Mouse (Mus musculus): ENCODE results near the gene Vsig8. TPM values are rescaled to one million over a fixed set of nuclear protein-coding genes. Genes with fewer than 3 reads are reported as not detected.
A peak's percentile ranks its signal among the peaks of the same experiment; 100 is the strongest.

Gene Vsig8
- polyA plus RNA-seq, 2 experiments = 0.40 to 0.49 TPM

DNA sequence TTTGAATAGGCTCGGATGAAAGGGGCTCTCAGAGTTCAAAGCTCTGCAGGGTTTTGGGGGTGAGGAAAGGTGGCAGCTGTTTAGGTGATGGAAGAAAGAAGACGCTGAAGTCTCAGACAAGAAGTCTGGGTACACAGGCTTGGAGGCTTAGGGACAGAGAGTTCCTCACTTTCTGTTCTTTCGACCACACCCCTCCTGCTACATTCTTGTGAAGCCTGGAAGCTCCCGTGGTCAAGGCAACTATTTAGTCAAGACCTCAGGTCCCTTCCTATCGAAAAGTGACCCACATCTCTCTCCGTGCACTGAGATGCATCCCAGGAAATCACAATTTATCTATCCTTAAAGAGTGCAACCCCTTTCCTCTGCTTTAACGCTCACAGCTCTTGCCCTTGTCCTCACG is 6.0 kb upstream of the Vsig8 start:
- no peaks in the 10 kb centered on the region for H3K27me3 ChIP-seq (ENCODE audit: control insufficient read depth, insufficient read depth, low read length)
- peak overlapping the region; percentile 46 for H3K4me2 ChIP-seq (replicated peaks; ENCODE audit: low read depth, low read length, severe bottlenecking)
- ATAC-seq (ENCODE audit: low FRiP score, low read depth) (no peak), DNase-seq (ENCODE audit: low spot score) (no peak)
- H3K27ac ChIP-seq (replicated peaks; ENCODE audit: low read depth, low read length) = no peak overlapping the region
- no peaks in the 10 kb centered on the region for H3K36me3 ChIP-seq (ENCODE audit: control insufficient read depth, insufficient read depth, low read length)
- H3K4me1 ChIP-seq (ENCODE audit: control insufficient read depth, insufficient read depth, low read length) = peaks cover 17% of the 10 kb centered on the region
- WGBS = 9% methylated on average over 8 of the region's 8 CpGs
- H3K9me3 ChIP-seq (ENCODE audit: control insufficient read depth, low read length) = no peaks in the 10 kb centered on the region
- H3K4me3 ChIP-seq (replicated peaks; ENCODE audit: low read length) = no peak overlapping the region
- TF ChIP-seq POLR2A (IDR thresholded peaks at IDR 0.05; ENCODE audit: borderline replicate concordance, extremely low read depth, insufficient read depth, insufficient read length) = no peak
- no peak overlapping the region for H3K9ac ChIP-seq (ENCODE audit: low read depth, low read length, severe bottlenecking)

DNA sequence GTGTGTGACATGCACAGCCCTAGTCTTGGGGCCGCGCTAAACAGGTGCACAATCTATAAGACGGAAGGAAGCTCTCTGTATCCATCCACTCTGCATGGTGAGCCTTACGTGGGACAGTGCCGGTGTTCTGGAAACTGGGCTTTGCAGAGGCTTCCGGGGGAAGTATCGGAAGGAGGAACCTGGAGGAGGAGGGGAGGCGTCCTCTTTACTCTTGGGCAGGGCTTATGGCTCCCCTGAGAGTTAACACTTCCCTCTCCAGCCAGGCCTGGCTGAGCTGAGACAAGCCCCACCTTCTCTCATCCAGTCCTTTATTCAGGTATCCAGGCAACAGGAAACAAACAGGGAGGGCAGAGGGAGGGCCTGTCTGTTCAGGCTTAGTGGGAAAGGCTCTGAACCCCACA is 5.2 kb upstream of the Vsig8 start:
- H3K27me3 ChIP-seq (ENCODE audit: control insufficient read depth, insufficient read depth, low read length) = no peaks in the 10 kb centered on the region
- H3K4me2 ChIP-seq (replicated peaks; ENCODE audit: low read depth, low read length, severe bottlenecking) = peak overlapping the region; percentile 46
- H3K27ac ChIP-seq (replicated peaks; ENCODE audit: low read depth, low read length) = no peak overlapping the region
- no peak overlapping the region for H3K9ac ChIP-seq (ENCODE audit: low read depth, low read length, severe bottlenecking)
- no peaks in the 10 kb centered on the region for H3K36me3 ChIP-seq (ENCODE audit: control insufficient read depth, insufficient read depth, low read length)
- WGBS = 5% methylated on average over 8 of the region's 8 CpGs
- peaks cover 17% of the 10 kb centered on the region for H3K4me1 ChIP-seq (ENCODE audit: control insufficient read depth, insufficient read depth, low read length)
- H3K4me3 ChIP-seq (replicated peaks; ENCODE audit: low read length) = peak overlapping the region; percentile 21
- TF ChIP-seq POLR2A (IDR thresholded peaks at IDR 0.05; ENCODE audit: borderline replicate concordance, extremely low read depth, insufficient read depth, insufficient read length) = no peak
- ATAC-seq (ENCODE audit: low FRiP score, low read depth) (peak; percentile 84), DNase-seq (ENCODE audit: low spot score) (peak; percentile 76)
- H3K9me3 ChIP-seq (ENCODE audit: control insufficient read depth, low read length) = no peaks in the 10 kb centered on the region

DNA sequence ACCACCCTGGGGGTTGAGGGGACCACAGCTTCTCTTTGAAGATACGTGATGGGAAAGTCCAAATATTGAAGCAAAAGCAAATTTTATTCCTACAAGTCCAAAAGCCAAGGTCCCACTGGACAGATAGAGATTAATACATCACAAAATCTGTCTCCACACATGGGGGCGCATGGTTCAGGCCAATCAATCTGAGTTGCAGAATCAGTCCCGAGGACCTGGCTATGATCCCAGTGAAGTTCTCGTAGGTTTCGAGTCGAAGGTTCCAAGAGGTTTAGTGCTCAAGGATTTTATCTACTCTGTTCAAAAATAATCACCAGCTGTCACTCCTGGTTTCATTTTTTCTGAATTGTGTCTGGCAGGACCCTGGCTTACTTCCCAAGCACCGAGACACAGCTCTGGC is 4.7 kb upstream of the Vsig8 start:
- Histone ChIP-seq H3K9me3 (ENCODE audit: control insufficient read depth, low read length) (no peaks in the 10 kb centered on the region), H3K4me1 (ENCODE audit: control insufficient read depth, insufficient read depth, low read length) (peaks cover 17% of the 10 kb centered on the region), H3K36me3 (ENCODE audit: control insufficient read depth, insufficient read depth, low read length) (no peaks in the 10 kb centered on the region), H3K27ac (replicated peaks; ENCODE audit: low read depth, low read length) (no peak overlapping the region), H3K4me3 (replicated peaks; ENCODE audit: low read length) (peak overlapping the region; percentile 21; the same call in 1 of the 2 replicates), H3K27me3 (ENCODE audit: control insufficient read depth, insufficient read depth, low read length) (no peaks in the 10 kb centered on the region), H3K4me2 (replicated peaks; ENCODE audit: low read depth, low read length, severe bottlenecking) (peak overlapping the region; percentile 46), H3K9ac (ENCODE audit: low read depth, low read length, severe bottlenecking) (no peak overlapping the region)
- 0 out of 2 replicates have a peak, but pooled peaks have one; percentile 24 for ATAC-seq (ENCODE audit: low FRiP score, low read depth)
- TF ChIP-seq POLR2A (IDR thresholded peaks at IDR 0.05; ENCODE audit: borderline replicate concordance, extremely low read depth, insufficient read depth, insufficient read length) = no peak
- WGBS = 51% methylated on average over 7 of the region's 7 CpGs
- DNase-seq (ENCODE audit: low spot score) = peak; percentile 49

DNA sequence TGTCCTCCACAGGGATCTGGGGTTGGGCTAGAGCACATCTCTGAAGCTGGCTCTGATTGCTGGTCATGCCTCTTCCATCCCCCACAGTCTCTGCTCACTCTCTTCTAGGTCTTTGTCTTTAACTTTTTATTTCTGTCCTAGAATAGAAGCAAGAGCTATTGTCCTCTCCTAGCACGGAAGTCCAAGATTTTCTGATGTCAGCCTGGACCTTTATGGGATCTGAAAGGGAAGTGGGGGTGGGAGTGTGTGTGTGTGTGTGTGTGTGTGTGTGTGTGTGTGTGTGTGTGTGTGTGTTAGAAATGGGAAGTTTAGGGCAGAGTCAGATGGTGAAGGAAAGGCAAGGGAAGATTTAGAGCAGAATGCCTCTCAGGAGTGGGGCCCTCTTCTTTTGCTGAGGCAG is 3.1 kb upstream of the Vsig8 start:
- 44% methylated on average over 1 of the region's 1 CpGs for WGBS
- H3K27me3 ChIP-seq (ENCODE audit: control insufficient read depth, insufficient read depth, low read length) = no peaks in the 10 kb centered on the region
- DNase-seq (ENCODE audit: low spot score) (no peak), ATAC-seq (ENCODE audit: low FRiP score, low read depth) (no peak)
- TF ChIP-seq POLR2A (IDR thresholded peaks at IDR 0.05; ENCODE audit: borderline replicate concordance, extremely low read depth, insufficient read depth, insufficient read length) = no peak
- no peak overlapping the region for H3K27ac ChIP-seq (replicated peaks; ENCODE audit: low read depth, low read length)
- H3K9ac ChIP-seq (ENCODE audit: low read depth, low read length, severe bottlenecking) = no peak overlapping the region
- H3K36me3 ChIP-seq (ENCODE audit: control insufficient read depth, insufficient read depth, low read length) = no peaks in the 10 kb centered on the region
- no peak overlapping the region for H3K4me2 ChIP-seq (replicated peaks; ENCODE audit: low read depth, low read length, severe bottlenecking)
- peaks cover 17% of the 10 kb centered on the region for H3K4me1 ChIP-seq (ENCODE audit: control insufficient read depth, insufficient read depth, low read length)
- no peak overlapping the region for H3K4me3 ChIP-seq (replicated peaks; ENCODE audit: low read length)
- no peaks in the 10 kb centered on the region for H3K9me3 ChIP-seq (ENCODE audit: control insufficient read depth, low read length)

DNA sequence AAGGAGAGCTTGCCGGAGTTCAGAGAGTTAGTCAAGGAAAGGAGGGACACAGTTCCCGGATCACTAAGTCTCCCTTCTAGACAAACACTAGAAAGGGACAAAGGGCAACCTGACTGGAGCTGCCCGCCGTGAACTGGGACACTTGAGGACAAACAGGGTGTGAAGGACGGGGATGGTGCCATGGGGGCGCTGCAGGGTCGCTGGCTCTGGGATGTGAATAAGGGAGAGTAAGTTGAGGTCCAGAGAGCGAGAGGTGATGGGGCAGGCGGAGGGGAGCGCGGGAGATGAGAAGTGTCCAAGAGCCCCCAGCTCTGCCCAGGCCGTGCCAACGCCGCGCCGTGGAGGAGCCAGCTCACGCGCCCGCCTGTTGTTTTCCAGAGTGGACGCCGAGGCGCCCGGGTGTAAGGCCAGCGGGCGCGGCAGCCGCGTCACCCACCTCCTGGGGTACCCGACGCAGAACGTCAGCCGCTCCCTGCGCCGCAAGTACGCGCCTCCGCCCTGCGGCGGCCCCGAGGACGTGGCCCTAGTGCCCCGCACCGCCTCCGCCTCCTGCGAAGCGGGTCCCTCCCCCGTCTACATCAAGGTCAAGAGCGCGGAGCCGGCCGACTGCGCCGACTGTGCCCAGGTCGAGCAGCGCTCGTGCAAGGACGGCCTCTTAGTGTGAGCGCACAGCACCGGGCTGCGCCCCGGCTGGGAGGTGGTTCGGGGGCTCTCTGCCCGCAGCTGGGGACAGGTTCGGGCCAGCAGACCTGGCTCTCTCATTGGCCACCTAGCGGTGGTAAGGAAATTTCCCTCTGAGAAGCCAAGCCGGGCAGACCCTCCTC is 7.1 kb downstream of the Vsig8 start:
- H3K27ac ChIP-seq (replicated peaks; ENCODE audit: low read depth, low read length) = 0 out of 2 replicates have a peak overlapping the region, but pooled peaks have one; percentile 26
- peak overlapping the region; percentile 69 for H3K4me3 ChIP-seq (replicated peaks; ENCODE audit: low read length)
- WGBS = under 1% methylated on average over 62 of the region's 66 CpGs
- DNase-seq (ENCODE audit: low spot score) (peak; percentile 83), ATAC-seq (ENCODE audit: low FRiP score, low read depth) (peak; percentile 92)
- H3K36me3 ChIP-seq (ENCODE audit: control insufficient read depth, insufficient read depth, low read length) = no peaks in the 10 kb centered on the region
- H3K9me3 ChIP-seq (ENCODE audit: control insufficient read depth, low read length) = no peaks in the 10 kb centered on the region
- H3K4me2 ChIP-seq (replicated peaks; ENCODE audit: low read depth, low read length, severe bottlenecking) = peak overlapping the region; percentile 95
- peaks cover 7% of the 10 kb centered on the region; the same call in 1 of the 2 replicates for H3K4me1 ChIP-seq (ENCODE audit: control insufficient read depth, insufficient read depth, low read length)
- peaks cover 27% of the 10 kb centered on the region for H3K27me3 ChIP-seq (ENCODE audit: control insufficient read depth, insufficient read depth, low read length)
- 0 out of 2 replicates have a peak, but pooled peaks have one; percentile 17 for TF ChIP-seq POLR2A (IDR thresholded peaks at IDR 0.05; ENCODE audit: borderline replicate concordance, extremely low read depth, insufficient read depth, insufficient read length)
- peak overlapping the region; percentile 68 for H3K9ac ChIP-seq (ENCODE audit: low read depth, low read length, severe bottlenecking)

All from limb, embryonic 14.5 days (tissue).